Mouse (Mus musculus): ENCODE results near the gene Eva1c. TPM values are rescaled to one million over a fixed set of nuclear protein-coding genes. Genes with fewer than 3 reads are reported as not detected.

The Eva1c gene
- polyA plus RNA-seq, 1 experiment from 2014 or later = 0.82 TPM

GRCm38 (mm10) chr16:90897651-90898050 lies 71.1 kb downstream of the Eva1c start:
- WGBS = 92% methylated on average over 3 of the region's 3 CpGs

GRCm38 (mm10) chr16:90899498-90899897 lies 73.0 kb downstream of the Eva1c start:
- Histone ChIP-seq H3K36me3 (ENCODE audit: insufficient read depth, low read length) (no peaks in the 10 kb centered on the region), H3K4me2 (replicated peaks; ENCODE audit: low read depth, low read length) (no peak overlapping the region), H3K4me3 (ENCODE audit: low read length) (no peak overlapping the region), H3K9ac (replicated peaks; ENCODE audit: low read length) (no peak overlapping the region), H3K27ac (ENCODE audit: low read length) (no peak overlapping the region), H3K27me3 (ENCODE audit: insufficient read depth, low read length) (no peaks in the 10 kb centered on the region), H3K9me3 (ENCODE audit: low read length) (no peaks in the 10 kb centered on the region), H3K4me1 (ENCODE audit: insufficient read depth, low read length) (no peaks in the 10 kb centered on the region)
- 62% methylated on average over 12 of the region's 12 CpGs for WGBS
- no peak for ATAC-seq (ENCODE audit: low FRiP score, low TSS enrichment)

More at GRCm38 (mm10) chr16:90897651-90898050, 71.1 kb downstream of the Eva1c start:
- H3K4me3 ChIP-seq (ENCODE audit: low read length) = no peak overlapping the region
- H3K4me1 ChIP-seq (ENCODE audit: insufficient read depth, low read length) = 0 out of 2 replicates have a peak, but pooled peaks cover 5% of the 10 kb centered on the region
- H3K27ac ChIP-seq (ENCODE audit: low read length) = no peak overlapping the region
- no peak overlapping the region for H3K4me2 ChIP-seq (replicated peaks; ENCODE audit: low read depth, low read length)
- no peaks in the 10 kb centered on the region for H3K36me3 ChIP-seq (ENCODE audit: insufficient read depth, low read length)
- H3K9ac ChIP-seq (replicated peaks; ENCODE audit: low read length) = no peak overlapping the region
- no peaks in the 10 kb centered on the region for H3K9me3 ChIP-seq (ENCODE audit: low read length)
- H3K27me3 ChIP-seq (ENCODE audit: insufficient read depth, low read length) = 0 out of 2 replicates have a peak, but pooled peaks cover 3% of the 10 kb centered on the region
- ATAC-seq (ENCODE audit: low FRiP score, low TSS enrichment) = no peak

- Histone ChIP-seq H3K27me3 (ENCODE audit: insufficient read depth, low read length) (no peaks in the 10 kb centered on the region), H3K4me2 (replicated peaks; ENCODE audit: low read depth, low read length) (no peak overlapping the region), H3K4me1 (ENCODE audit: insufficient read depth, low read length) (no peaks in the 10 kb centered on the region), H3K36me3 (ENCODE audit: insufficient read depth, low read length) (no peaks in the 10 kb centered on the region), H3K9ac (replicated peaks; ENCODE audit: low read length) (no peak overlapping the region), H3K27ac (ENCODE audit: low read length) (no peak overlapping the region), H3K4me3 (ENCODE audit: low read length) (no peak overlapping the region), H3K9me3 (ENCODE audit: low read length) (no peaks in the 10 kb centered on the region)
- 57% methylated on average over 4 of the region's 4 CpGs for WGBS
- ATAC-seq (ENCODE audit: low FRiP score, low TSS enrichment) = no peak; the same call in 1 of the 2 replicates
Observed at GRCm38 (mm10) chr16:90901364-90901763, 74.8 kb downstream of the Eva1c start.

GRCm38 (mm10) chr16:90903300-90903699 lies 76.8 kb downstream of the Eva1c start:
- 38% methylated on average over 5 of the region's 5 CpGs for WGBS
- H3K4me2 ChIP-seq (replicated peaks; ENCODE audit: low read depth, low read length) = no peak overlapping the region
- H3K27me3 ChIP-seq (ENCODE audit: insufficient read depth, low read length) = no peaks in the 10 kb centered on the region
- H3K27ac ChIP-seq (ENCODE audit: low read length) = no peak overlapping the region
- H3K9ac ChIP-seq (replicated peaks; ENCODE audit: low read length) = no peak overlapping the region
- ATAC-seq (ENCODE audit: low FRiP score, low TSS enrichment) = no peak
- H3K9me3 ChIP-seq (ENCODE audit: low read length) = no peaks in the 10 kb centered on the region
- H3K36me3 ChIP-seq (ENCODE audit: insufficient read depth, low read length) = no peaks in the 10 kb centered on the region
- no peak overlapping the region for H3K4me3 ChIP-seq (ENCODE audit: low read length)
- H3K4me1 ChIP-seq (ENCODE audit: insufficient read depth, low read length) = no peaks in the 10 kb centered on the region

- no peak overlapping the region for H3K9ac ChIP-seq (replicated peaks; ENCODE audit: low read length)
- no peak overlapping the region for H3K4me3 ChIP-seq (ENCODE audit: low read length)
- H3K4me2 ChIP-seq (replicated peaks; ENCODE audit: low read depth, low read length) = no peak overlapping the region
- no peak overlapping the region for H3K27ac ChIP-seq (ENCODE audit: low read length)
- 71% methylated on average over 7 of the region's 7 CpGs for WGBS
- no peaks in the 10 kb centered on the region for H3K36me3 ChIP-seq (ENCODE audit: insufficient read depth, low read length)
- no peaks in the 10 kb centered on the region for H3K27me3 ChIP-seq (ENCODE audit: insufficient read depth, low read length)
- H3K9me3 ChIP-seq (ENCODE audit: low read length) = no peaks in the 10 kb centered on the region
- no peaks in the 10 kb centered on the region for H3K4me1 ChIP-seq (ENCODE audit: insufficient read depth, low read length)
- ATAC-seq (ENCODE audit: low FRiP score, low TSS enrichment) = no peak
Observed at GRCm38 (mm10) chr16:90907250-90907649, 80.7 kb downstream of the Eva1c start.

- Histone ChIP-seq H3K4me3 (ENCODE audit: low read length) (no peak overlapping the region), H3K9ac (replicated peaks; ENCODE audit: low read length) (no peak overlapping the region), H3K4me2 (replicated peaks; ENCODE audit: low read depth, low read length) (no peak overlapping the region), H3K27ac (ENCODE audit: low read length) (no peak overlapping the region), H3K4me1 (ENCODE audit: insufficient read depth, low read length) (peaks cover 3% of the 10 kb centered on the region), H3K9me3 (ENCODE audit: low read length) (no peaks in the 10 kb centered on the region), H3K27me3 (ENCODE audit: insufficient read depth, low read length) (no peaks in the 10 kb centered on the region), H3K36me3 (ENCODE audit: insufficient read depth, low read length) (no peaks in the 10 kb centered on the region)
- 84% methylated on average over 17 of the region's 17 CpGs for WGBS
- ATAC-seq (ENCODE audit: low FRiP score, low TSS enrichment) = no peak
Observed at GRCm38 (mm10) chr16:90910855-90911533, 84.5 kb downstream of the Eva1c start.

- Histone ChIP-seq H3K27ac (ENCODE audit: low read length) (no peak overlapping the region), H3K9ac (replicated peaks; ENCODE audit: low read length) (no peak overlapping the region), H3K4me3 (ENCODE audit: low read length) (no peak overlapping the region), H3K9me3 (ENCODE audit: low read length) (no peaks in the 10 kb centered on the region), H3K36me3 (ENCODE audit: insufficient read depth, low read length) (no peaks in the 10 kb centered on the region), H3K27me3 (ENCODE audit: insufficient read depth, low read length) (no peaks in the 10 kb centered on the region), H3K4me1 (ENCODE audit: insufficient read depth, low read length) (peaks cover 8% of the 10 kb centered on the region), H3K4me2 (replicated peaks; ENCODE audit: low read depth, low read length) (no peak overlapping the region)
- no peak for ATAC-seq (ENCODE audit: low FRiP score, low TSS enrichment)
- 88% methylated on average over 13 of the region's 13 CpGs for WGBS
Observed at GRCm38 (mm10) chr16:90911766-90912165, 85.2 kb downstream of the Eva1c start.

- Histone ChIP-seq H3K27me3 (ENCODE audit: insufficient read depth, low read length) (no peaks in the 10 kb centered on the region), H3K36me3 (ENCODE audit: insufficient read depth, low read length) (no peaks in the 10 kb centered on the region), H3K4me1 (ENCODE audit: insufficient read depth, low read length) (peaks cover 14% of the 10 kb centered on the region), H3K4me2 (replicated peaks; ENCODE audit: low read depth, low read length) (peak overlapping the region; percentile 36), H3K9ac (replicated peaks; ENCODE audit: low read length) (peak overlapping the region; percentile 51), H3K4me3 (ENCODE audit: low read length) (peak overlapping the region; percentile 13; the same call in 1 of the 2 replicates), H3K27ac (ENCODE audit: low read length) (peak overlapping the region; percentile 7; the same call in 1 of the 2 replicates), H3K9me3 (ENCODE audit: low read length) (peaks cover 4% of the 10 kb centered on the region; the same call in 1 of the 2 replicates)
- ATAC-seq (ENCODE audit: low FRiP score, low TSS enrichment) = peak; percentile 67
- WGBS = 16% methylated on average over 12 of the region's 12 CpGs
Observed at GRCm38 (mm10) chr16:90916040-90916481, 89.5 kb downstream of the Eva1c start.

- Histone ChIP-seq H3K27me3 (ENCODE audit: insufficient read depth, low read length) (no peaks in the 10 kb centered on the region), H3K9ac (replicated peaks; ENCODE audit: low read length) (no peak overlapping the region), H3K9me3 (ENCODE audit: low read length) (peaks cover 4% of the 10 kb centered on the region; the same call in 1 of the 2 replicates), H3K36me3 (ENCODE audit: insufficient read depth, low read length) (no peaks in the 10 kb centered on the region), H3K4me3 (ENCODE audit: low read length) (no peak overlapping the region), H3K27ac (ENCODE audit: low read length) (peak overlapping the region; percentile 70), H3K4me1 (ENCODE audit: insufficient read depth, low read length) (peaks cover 14% of the 10 kb centered on the region), H3K4me2 (replicated peaks; ENCODE audit: low read depth, low read length) (no peak overlapping the region)
- ATAC-seq (ENCODE audit: low FRiP score, low TSS enrichment) = peak; percentile 93
- 40% methylated on average over 8 of the region's 8 CpGs for WGBS
Observed at GRCm38 (mm10) chr16:90917156-90917555, 90.6 kb downstream of the Eva1c start.

- H3K36me3 ChIP-seq (ENCODE audit: insufficient read depth, low read length) = 0 out of 2 replicates have a peak, but pooled peaks cover 3% of the 10 kb centered on the region
- peaks cover 4% of the 10 kb centered on the region; the same call in 1 of the 2 replicates for H3K9me3 ChIP-seq (ENCODE audit: low read length)
- no peak overlapping the region for H3K4me2 ChIP-seq (replicated peaks; ENCODE audit: low read depth, low read length)
- no peak overlapping the region for H3K4me3 ChIP-seq (ENCODE audit: low read length)
- ATAC-seq (ENCODE audit: low FRiP score, low TSS enrichment) = no peak
- WGBS = 56% methylated on average over 10 of the region's 10 CpGs
- no peaks in the 10 kb centered on the region for H3K27me3 ChIP-seq (ENCODE audit: insufficient read depth, low read length)
- no peak overlapping the region for H3K27ac ChIP-seq (ENCODE audit: low read length)
- H3K4me1 ChIP-seq (ENCODE audit: insufficient read depth, low read length) = 0 out of 2 replicates have a peak, but pooled peaks cover 7% of the 10 kb centered on the region
- no peak overlapping the region for H3K9ac ChIP-seq (replicated peaks; ENCODE audit: low read length)
Observed at GRCm38 (mm10) chr16:90921471-90922159, 95.1 kb downstream of the Eva1c start.

Measured in kidney, embryonic 16.5 days (tissue).